Mouse (Mus musculus): ENCODE data around the gene Ak2. TPM values are rescaled to one million over a fixed set of nuclear protein-coding genes. Genes with fewer than 3 reads are reported as not detected.

Ak2 gene
- total RNA-seq, 4 experiments from 2014 or later = 24.9 to 28.2 (median 26.3) TPM

GRCm38 (mm10) chr4:129009521-129009920, 17.8 kb downstream of the Ak2 start:
- no peak for DNase-seq (ENCODE audit: low spot score in 2 of 2)

GRCm38 (mm10) chr4:129011604-129012121, 19.9 kb downstream of the Ak2 start:
- DNase-seq (ENCODE audit: low spot score in 2 of 2) = peak; percentile 34 to 46

GRCm38 (mm10) chr4:129013151-129013864, 21.6 kb downstream of the Ak2 start:
- no peak for DNase-seq (ENCODE audit: low spot score in 2 of 2)

- DNase-seq (ENCODE audit: low spot score in 2 of 2) = no peak
Measured at GRCm38 (mm10) chr4:129016329-129016728, 24.6 kb downstream of the Ak2 start.

GRCm38 (mm10) chr4:129017150-129017549, 25.4 kb downstream of the Ak2 start:
- DNase-seq (ENCODE audit: low spot score in 2 of 2) = no peak

- DNase-seq (ENCODE audit: low spot score in 2 of 2) = no peak
Measured at GRCm38 (mm10) chr4:129018788-129019435, 27.2 kb downstream of the Ak2 start.

- no peak for DNase-seq (ENCODE audit: low spot score in 2 of 2)
Measured at GRCm38 (mm10) chr4:129019788-129020187, 28.0 kb downstream of the Ak2 start.

- peak; percentile 91 to 96 for DNase-seq (ENCODE audit: low spot score in 2 of 2)
Measured at GRCm38 (mm10) chr4:129020454-129020853, 28.7 kb downstream of the Ak2 start.

GRCm38 (mm10) chr4:129021426-129021825, 29.7 kb downstream of the Ak2 start:
- DNase-seq (ENCODE audit: low spot score in 2 of 2) = no peak

- DNase-seq (ENCODE audit: low spot score in 2 of 2) = no peak
Measured at GRCm38 (mm10) chr4:129021886-129022285, 30.1 kb downstream of the Ak2 start.

- no peak for DNase-seq (ENCODE audit: low spot score in 2 of 2)
Measured at GRCm38 (mm10) chr4:129023884-129024283, 32.1 kb downstream of the Ak2 start.

- no peak for DNase-seq (ENCODE audit: low spot score in 2 of 2)
Measured at GRCm38 (mm10) chr4:129024775-129025174, 33.0 kb downstream of the Ak2 start.

GRCm38 (mm10) chr4:129025707-129026106, 33.9 kb downstream of the Ak2 start:
- DNase-seq (ENCODE audit: low spot score in 2 of 2) = no peak

- no peak for DNase-seq (ENCODE audit: low spot score in 2 of 2)
Measured at GRCm38 (mm10) chr4:129030746-129031145, 39.0 kb downstream of the Ak2 start.

- DNase-seq (ENCODE audit: low spot score in 2 of 2) = no peak
Measured at GRCm38 (mm10) chr4:129031408-129031965, 39.7 kb downstream of the Ak2 start.

GRCm38 (mm10) chr4:129032133-129032962, 40.6 kb downstream of the Ak2 start:
- no peak for DNase-seq (ENCODE audit: low spot score in 2 of 2)

- peak; percentile 33 to 63 for DNase-seq (ENCODE audit: low spot score in 2 of 2)
Measured at GRCm38 (mm10) chr4:129032963-129033951, 41.5 kb downstream of the Ak2 start.

GRCm38 (mm10) chr4:129034224-129034623, 42.5 kb downstream of the Ak2 start:
- DNase-seq (ENCODE audit: low spot score in 2 of 2) = no peak

- peak; percentile 63 to 75 for DNase-seq (ENCODE audit: low spot score in 2 of 2)
Measured at GRCm38 (mm10) chr4:129034706-129035660, 43.2 kb downstream of the Ak2 start.
